In genomic region chr7:66083757-66084156, GRCm38 (mm10) we compare ENCODE assay signal across 28 mouse cellular contexts. TPM values are rescaled to one million over a fixed set of nuclear protein-coding genes. Genes with fewer than 3 reads are reported as not detected.
"Had no signal": no experiment of that assay in that cellular context is flagged by ENCODE, and none has a peak within 500 bp of the region (broad histone marks: within the 10 kb centered on the region; RNA-seq: fewer than 3 reads in every experiment).

No protein-coding gene starts in this region.

- ATAC-seq: intestine, postnatal 0 days; liver, embryonic 12.5 days; midbrain, embryonic 15.5 days had no signal

- H3K4me2 ChIP-seq: limb, embryonic 13.5 days; liver, embryonic 12.5 days; liver, embryonic 15.5 days; lung, embryonic 14.5 days; midbrain, embryonic 12.5 days; midbrain, embryonic 15.5 days; neural tube, embryonic 13.5 days; stomach, embryonic 15.5 days had no signal

- H3K27ac ChIP-seq: kidney, postnatal 0 days; limb, embryonic 13.5 days; liver, embryonic 12.5 days; liver, embryonic 15.5 days; macrophage; midbrain, embryonic 12.5 days; midbrain, embryonic 15.5 days; neural tube, embryonic 13.5 days; stomach, embryonic 15.5 days had no signal

- H3K27me3 ChIP-seq: limb, embryonic 13.5 days; liver, embryonic 12.5 days; liver, embryonic 15.5 days; midbrain, embryonic 12.5 days; midbrain, embryonic 15.5 days; neural tube, embryonic 13.5 days; stomach, embryonic 15.5 days had no signal

- H3K9me3 ChIP-seq: limb, embryonic 13.5 days; liver, embryonic 12.5 days; liver, embryonic 15.5 days; midbrain, embryonic 12.5 days; midbrain, embryonic 15.5 days; neural tube, embryonic 13.5 days; stomach, embryonic 15.5 days had no signal

- H3K4me3 ChIP-seq: limb, embryonic 13.5 days; liver, embryonic 12.5 days; liver, embryonic 15.5 days; midbrain, embryonic 12.5 days; midbrain, embryonic 15.5 days; neural tube, embryonic 13.5 days; stomach, embryonic 15.5 days had no signal

- DNase-seq: kidney, adult 2 months; kidney, postnatal 25 days; left cerebral cortex, postnatal 4 days; lung, embryonic 14.5 days; retina, postnatal 1 day; right cerebral cortex, postnatal 25 days; spleen, adult 18-20 months; thymus, adult 18-20 months; thymus, postnatal 36 days had no signal

- H3K9ac ChIP-seq: limb, embryonic 13.5 days; liver, embryonic 12.5 days; liver, embryonic 15.5 days; lung, embryonic 14.5 days; midbrain, embryonic 12.5 days; midbrain, embryonic 15.5 days; neural tube, embryonic 13.5 days; stomach, embryonic 15.5 days had no signal

RNA-seq across cellular contexts. Expression of gene Gm45213, which starts 40.4 kb away (rescaled TPM):
- total RNA-seq: layer of hippocampus, postnatal 14 days; left cerebral cortex, adult 8-10 months; left cerebral cortex, postnatal 14 days; left cerebral cortex, postnatal 4 days; megakaryocyte, adult 5-6 weeks; neutrophil, adult 5-6 weeks had no signal
- polyA plus RNA-seq: intestine, embryonic 14.5 days; intestine, postnatal 0 days; kidney, adult 2 months; kidney, embryonic 14.5 days; kidney, postnatal 0 days; large intestine, adult 2 months; limb, embryonic 13.5 days; liver, embryonic 12.5 days; liver, embryonic 15.5 days; lung, embryonic 14.5 days; macrophage; midbrain, embryonic 12.5 days; midbrain, embryonic 15.5 days; neural tube, embryonic 13.5 days; stomach, embryonic 15.5 days; urinary bladder, adult 2 months had no signal
